Mouse (Mus musculus) thymus, adult 2 months (tissue): ENCODE results near the gene Psmb4.

Source experiments
- CTCF ChIP-seq: fragments of 200-500 bp; IDR thresholded peaks from 2 replicates; pipeline ENCODE4 v1.5.1; 2012; ENCODE audit warnings: mild to moderate bottlenecking, control low read depth, low read length, moderate library complexity, borderline replicate concordance; ENCODE audit not compliant: control insufficient read depth, poor library complexity, insufficient read depth; ENCODE audit errors: extremely low read depth
- POLR2A ChIP-seq: fragments of 200-500 bp; IDR thresholded peaks from 2 replicates; pipeline ENCODE4 v1.6.1; 2012; ENCODE audit warnings: mild to moderate bottlenecking, low read length, control low read depth, moderate library complexity; ENCODE audit not compliant: control insufficient read depth, poor library complexity, insufficient read depth; ENCODE audit errors: extremely low read depth

DNA sequence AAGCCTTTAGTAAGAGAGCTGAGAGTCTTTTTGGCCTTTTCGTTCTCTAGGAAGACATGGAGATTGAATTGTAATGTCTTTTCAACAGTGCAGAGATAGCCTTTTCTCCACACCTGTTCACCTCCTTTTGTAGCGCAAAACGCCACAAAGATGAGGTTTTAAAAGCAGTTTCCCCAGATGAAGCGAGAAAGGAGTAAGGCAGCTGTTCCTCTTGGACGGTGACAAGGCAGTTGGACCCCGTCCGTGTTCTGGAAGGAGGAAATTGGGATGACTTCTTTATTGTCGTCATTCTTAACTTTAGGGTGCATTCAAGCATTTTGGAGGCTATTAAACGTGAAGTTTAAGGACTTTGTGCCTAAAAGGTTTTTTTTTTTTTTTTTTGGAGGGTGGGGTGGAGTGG, 48.1 kb downstream of the Psmb4 start:
- TF ChIP-seq CTCF = no peak
- TF ChIP-seq POLR2A = no peak
